Mouse (Mus musculus) kidney, embryonic 14.5 days (tissue): ENCODE data around the gene Hmcn2. TPM values are rescaled to one million over a fixed set of nuclear protein-coding genes. Genes with fewer than 3 reads are reported as not detected.

Experiments used
- ATAC-seq: fragments of 200-750 bp; cut with Nextera tagmentation; 2 replicates; pipeline ENCODE4 v1.8.0; 2017; ENCODE audit warnings: moderate number of reproducible peaks, mild to moderate bottlenecking, moderate TSS enrichment, moderate library complexity; ENCODE audit not compliant: low FRiP score, low TSS enrichment
- H3K27ac ChIP-seq: fragments of 300-500 bp; sonication (generic); 2 replicates; pipeline ENCODE4 v1.5.1; 2014; ENCODE audit warnings: low read depth, mild to moderate bottlenecking, low read length, moderate library complexity, mixed read lengths
- H3K27me3 ChIP-seq: fragments of 300-500 bp; sonication (generic); 2 replicates; pipeline ENCODE4 v1.6.1; 2014; ENCODE audit warnings: mild to moderate bottlenecking, low read length; ENCODE audit not compliant: control insufficient read depth, insufficient read depth
- H3K36me3 ChIP-seq: fragments of 300-500 bp; sonication (generic); 2 replicates; pipeline ENCODE4 v1.6.1; 2014; ENCODE audit warnings: low read length, mixed read lengths; ENCODE audit not compliant: control insufficient read depth, insufficient read depth
- H3K4me1 ChIP-seq: fragments of 300-500 bp; sonication (generic); 2 replicates; pipeline ENCODE4 v1.6.1; 2014; ENCODE audit warnings: low read length, mixed read lengths; ENCODE audit not compliant: control insufficient read depth, insufficient read depth
- H3K4me2 ChIP-seq: fragments of 300-500 bp; sonication (generic); replicated peaks from 2 replicates; pipeline ENCODE4 v1.6.1; 2014; ENCODE audit warnings: low read depth, mild to moderate bottlenecking, low read length
- H3K4me3 ChIP-seq: fragments of 300-500 bp; sonication (generic); 2 replicates; pipeline ENCODE4 v1.5.1; 2014; ENCODE audit warnings: mild to moderate bottlenecking, low read length
- H3K9ac ChIP-seq: fragments of 300-500 bp; sonication (generic); 2 replicates; pipeline ENCODE4 v1.6.1; 2014; ENCODE audit warnings: low read depth, mild to moderate bottlenecking, low read length, moderate library complexity
- H3K9me3 ChIP-seq: fragments of 300-500 bp; sonication (generic); 2 replicates; pipeline ENCODE4 v1.6.1; 2016; ENCODE audit warnings: low read length; ENCODE audit not compliant: control insufficient read depth
- WGBS: fragments of 180-500 bp; shearing (Covaris S2); extraction: QIAGEN DNeasy Blood & Tissue Kit; methylation state at CpG from one replicate; pipeline ENCODE4 v1.1.7; 2014; 5-methylcytosine and 5-hydroxymethylcytosine counted together
- polyA plus RNA-seq: library from polyadenylated mRNA; unstranded; fragments of >200 nt; fragmentation: Nextera tagmentation; extraction: Ambion mirVana; gene quantifications from 2 replicates; pipeline ENCODE4 v1.2.1, GENCODE M21; 2014

Gene Hmcn2
- polyA plus RNA-seq, 1 experiment from 2014 or later = not detected

- H3K27me3 ChIP-seq = no peaks in the 10 kb centered on the region
- H3K4me3 ChIP-seq = no peak overlapping the region
- no peaks in the 10 kb centered on the region for H3K4me1 ChIP-seq
- H3K27ac ChIP-seq = no peak overlapping the region
- no peak for ATAC-seq
- H3K4me2 ChIP-seq = no peak overlapping the region
- H3K36me3 ChIP-seq = no peaks in the 10 kb centered on the region
- no peak overlapping the region for H3K9ac ChIP-seq
- 71% methylated on average over 5 of the region's 5 CpGs for WGBS
- H3K9me3 ChIP-seq = no peaks in the 10 kb centered on the region
These were observed 42.6 kb downstream of the Hmcn2 start for GRCm38 (mm10) chr2:31356771-31357170.

- H3K4me1 ChIP-seq = no peaks in the 10 kb centered on the region
- H3K36me3 ChIP-seq = no peaks in the 10 kb centered on the region
- H3K9me3 ChIP-seq = no peaks in the 10 kb centered on the region
- H3K9ac ChIP-seq = no peak overlapping the region
- H3K4me3 ChIP-seq = no peak overlapping the region
- no peak overlapping the region for H3K4me2 ChIP-seq
- 81% methylated on average over 7 of the region's 7 CpGs for WGBS
- ATAC-seq = no peak
- no peak overlapping the region for H3K27ac ChIP-seq
- H3K27me3 ChIP-seq = no peaks in the 10 kb centered on the region
These were observed 45.1 kb downstream of the Hmcn2 start for GRCm38 (mm10) chr2:31359316-31359715.

GRCm38 (mm10) chr2:31367186-31367585 lies 53.0 kb downstream of the Hmcn2 start:
- H3K4me1 ChIP-seq = no peaks in the 10 kb centered on the region
- H3K36me3 ChIP-seq = no peaks in the 10 kb centered on the region
- H3K4me2 ChIP-seq = no peak overlapping the region
- no peak overlapping the region for H3K9ac ChIP-seq
- 75% methylated on average over 7 of the region's 7 CpGs for WGBS
- peaks cover under 1% of the 10 kb centered on the region; the same call in 1 of the 2 replicates for H3K9me3 ChIP-seq
- ATAC-seq = no peak
- no peaks in the 10 kb centered on the region for H3K27me3 ChIP-seq
- no peak overlapping the region for H3K27ac ChIP-seq
- H3K4me3 ChIP-seq = no peak overlapping the region

- Histone ChIP-seq H3K4me2 (no peak overlapping the region), H3K27me3 (peaks cover 2% of the 10 kb centered on the region; the same call in 1 of the 2 replicates), H3K4me3 (no peak overlapping the region), H3K9ac (no peak overlapping the region), H3K36me3 (no peaks in the 10 kb centered on the region), H3K27ac (no peak overlapping the region), H3K9me3 (peaks cover 4% of the 10 kb centered on the region; the same call in 1 of the 2 replicates), H3K4me1 (no peaks in the 10 kb centered on the region)
- 69% methylated on average over 9 of the region's 9 CpGs for WGBS
- ATAC-seq = no peak
These were observed 57.2 kb downstream of the Hmcn2 start for GRCm38 (mm10) chr2:31371396-31371795.

- ATAC-seq = no peak
- Histone ChIP-seq H3K27ac (no peak overlapping the region), H3K9ac (no peak overlapping the region), H3K4me3 (no peak overlapping the region), H3K9me3 (peaks cover 4% of the 10 kb centered on the region; the same call in 1 of the 2 replicates), H3K36me3 (no peaks in the 10 kb centered on the region), H3K4me2 (no peak overlapping the region), H3K4me1 (no peaks in the 10 kb centered on the region), H3K27me3 (peaks cover 2% of the 10 kb centered on the region; the same call in 1 of the 2 replicates)
- 100% methylated on average over 4 of the region's 4 CpGs for WGBS
These were observed 58.0 kb downstream of the Hmcn2 start for GRCm38 (mm10) chr2:31372186-31372585.

GRCm38 (mm10) chr2:31374415-31374814 lies 60.2 kb downstream of the Hmcn2 start:
- peaks cover 4% of the 10 kb centered on the region; the same call in 1 of the 2 replicates for H3K9me3 ChIP-seq
- no peaks in the 10 kb centered on the region for H3K4me1 ChIP-seq
- WGBS = 74% methylated on average over 1 of the region's 1 CpGs
- no peak for ATAC-seq
- H3K27me3 ChIP-seq = peaks cover 2% of the 10 kb centered on the region; the same call in 1 of the 2 replicates
- no peak overlapping the region for H3K27ac ChIP-seq
- H3K4me2 ChIP-seq = no peak overlapping the region
- no peak overlapping the region for H3K9ac ChIP-seq
- no peak overlapping the region for H3K4me3 ChIP-seq
- H3K36me3 ChIP-seq = no peaks in the 10 kb centered on the region

- H3K36me3 ChIP-seq = no peaks in the 10 kb centered on the region
- H3K4me1 ChIP-seq = no peaks in the 10 kb centered on the region
- H3K27ac ChIP-seq = no peak overlapping the region
- H3K4me2 ChIP-seq = no peak overlapping the region
- H3K9me3 ChIP-seq = peaks cover 4% of the 10 kb centered on the region; the same call in 1 of the 2 replicates
- no peak overlapping the region for H3K4me3 ChIP-seq
- H3K9ac ChIP-seq = no peak overlapping the region
- no peak for ATAC-seq
- peaks cover 2% of the 10 kb centered on the region; the same call in 1 of the 2 replicates for H3K27me3 ChIP-seq
- 30% methylated on average over 3 of the region's 3 CpGs for WGBS
These were observed 61.8 kb downstream of the Hmcn2 start for GRCm38 (mm10) chr2:31376057-31376456.

- WGBS = 66% methylated on average over 2 of the region's 2 CpGs
- ATAC-seq = no peak
- Histone ChIP-seq H3K4me2 (no peak overlapping the region), H3K36me3 (no peaks in the 10 kb centered on the region), H3K9ac (no peak overlapping the region), H3K9me3 (peaks cover 1% of the 10 kb centered on the region; the same call in 1 of the 2 replicates), H3K27ac (no peak overlapping the region), H3K4me1 (no peaks in the 10 kb centered on the region), H3K27me3 (peaks cover 2% of the 10 kb centered on the region; the same call in 1 of the 2 replicates), H3K4me3 (no peak overlapping the region)
These were observed 63.3 kb downstream of the Hmcn2 start for GRCm38 (mm10) chr2:31377481-31377880.

GRCm38 (mm10) chr2:31381292-31381846 lies 67.2 kb downstream of the Hmcn2 start:
- ATAC-seq = peak; percentile 61
- 58% methylated on average over 4 of the region's 4 CpGs for WGBS
- H3K4me3 ChIP-seq = no peak overlapping the region
- no peak overlapping the region for H3K4me2 ChIP-seq
- H3K9me3 ChIP-seq = no peaks in the 10 kb centered on the region
- no peak overlapping the region for H3K27ac ChIP-seq
- H3K9ac ChIP-seq = no peak overlapping the region
- no peaks in the 10 kb centered on the region for H3K27me3 ChIP-seq
- H3K4me1 ChIP-seq = no peaks in the 10 kb centered on the region
- no peaks in the 10 kb centered on the region for H3K36me3 ChIP-seq
